Mouse (Mus musculus) right cerebral cortex, postnatal 10 days (tissue): Measurements from ENCODE around the gene Hnrnpa3.
A peak's percentile ranks its signal among the peaks of the same experiment; 100 is the strongest.
"Not testable (repeated sequence)": the region's sequence is repeated elsewhere in the genome, so short reads cannot be mapped to it uniquely, and the experiment has no call there.

Experiments
- DNase-seq, 2 experiments: peaks; one replicate each; pipeline ENCODE4 v3.0.0; 2021; ENCODE audit warnings: low spot score in 2 of 2

The Hnrnpa3 gene

DNA sequence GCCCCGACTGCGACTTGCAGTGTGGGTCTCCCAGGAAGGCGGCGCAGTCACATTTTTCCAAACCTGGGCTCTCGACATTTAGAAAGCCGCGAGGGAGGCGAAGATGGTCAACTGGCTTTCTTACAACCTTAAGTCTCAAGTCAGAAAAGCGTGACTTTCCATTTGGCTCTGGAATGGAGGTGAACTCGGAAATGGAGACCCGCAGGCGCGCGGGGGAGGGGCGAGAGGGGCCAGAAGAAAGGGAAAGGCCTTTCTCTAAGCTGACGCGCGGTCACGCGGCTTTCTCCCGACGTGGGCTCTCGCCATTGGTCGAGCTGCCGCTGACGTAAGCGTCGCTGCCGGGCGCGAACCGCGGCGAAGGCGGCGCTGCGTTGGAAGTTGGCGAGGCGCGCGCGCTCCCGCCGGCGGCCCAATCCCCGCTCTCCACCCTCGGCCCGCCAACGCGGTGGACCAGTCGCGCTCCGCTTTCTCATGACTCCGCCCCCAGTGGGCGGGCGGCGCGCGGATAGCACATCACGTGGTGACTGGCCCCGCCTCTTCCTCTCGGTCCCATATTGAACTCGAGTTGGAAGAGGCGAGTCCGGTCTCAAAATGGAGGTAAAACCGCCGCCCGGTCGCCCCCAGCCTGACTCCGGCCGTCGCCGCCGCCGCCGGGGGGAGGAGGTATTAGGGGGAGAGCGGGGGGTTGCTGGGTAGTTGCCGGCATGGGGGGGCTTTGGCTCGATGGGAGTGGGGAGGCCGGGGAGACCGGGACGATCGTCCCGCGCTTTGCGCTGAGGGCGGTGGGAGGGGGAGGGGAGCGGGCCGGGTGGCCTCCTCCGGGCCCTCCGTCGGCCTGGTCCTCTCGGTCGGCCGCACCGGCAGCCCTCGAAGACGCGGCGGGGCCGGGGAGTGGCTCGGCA is at the start of gene Hnrnpa3:
Hnrnpa3 (plus strand) TSS at position 535 of the 902 bp plus-strand sequence.
- peak; percentile 99 for DNase-seq

DNA sequence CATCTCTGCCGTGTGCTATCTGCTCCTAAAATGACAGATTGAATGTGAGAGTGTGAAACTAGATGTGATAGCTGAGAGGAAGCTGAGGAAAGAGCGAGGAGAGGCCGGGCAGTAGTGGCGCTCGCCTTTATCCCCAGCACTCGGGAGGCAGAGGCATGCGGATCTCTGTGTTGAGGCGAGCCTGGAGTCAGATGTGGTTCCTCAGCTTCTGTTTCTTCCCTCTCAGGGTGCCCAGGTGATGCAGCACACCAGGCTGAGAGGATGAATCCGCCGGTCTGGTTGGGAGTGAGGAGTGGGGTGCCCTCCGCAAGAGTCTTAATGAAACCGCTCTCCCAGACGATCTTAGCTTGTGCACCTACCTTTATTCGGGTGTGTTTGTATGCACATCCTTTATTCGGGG is 49.1 kb upstream of the Hnrnpa3 start:
- DNase-seq: no peak

DNA sequence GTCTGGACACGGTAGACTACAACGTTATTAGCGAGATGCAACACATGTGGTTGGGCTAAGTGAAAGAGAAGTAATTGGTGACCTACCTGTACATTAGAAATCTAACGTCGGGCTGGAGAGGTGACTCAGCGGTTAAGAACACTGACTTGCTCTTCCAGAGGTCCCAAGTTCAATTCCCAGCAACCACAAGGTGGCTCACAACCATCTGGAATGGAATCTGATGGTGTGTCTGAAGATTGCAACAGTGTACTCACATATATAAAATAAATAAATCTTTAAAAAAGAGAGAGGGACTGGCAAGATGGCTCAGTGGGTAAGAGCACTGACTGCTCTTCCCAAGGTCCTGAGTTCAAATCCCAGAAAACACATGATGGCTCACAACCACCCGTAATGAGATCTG is 48.5 kb upstream of the Hnrnpa3 start:
- not testable (repeated sequence) for DNase-seq

DNA sequence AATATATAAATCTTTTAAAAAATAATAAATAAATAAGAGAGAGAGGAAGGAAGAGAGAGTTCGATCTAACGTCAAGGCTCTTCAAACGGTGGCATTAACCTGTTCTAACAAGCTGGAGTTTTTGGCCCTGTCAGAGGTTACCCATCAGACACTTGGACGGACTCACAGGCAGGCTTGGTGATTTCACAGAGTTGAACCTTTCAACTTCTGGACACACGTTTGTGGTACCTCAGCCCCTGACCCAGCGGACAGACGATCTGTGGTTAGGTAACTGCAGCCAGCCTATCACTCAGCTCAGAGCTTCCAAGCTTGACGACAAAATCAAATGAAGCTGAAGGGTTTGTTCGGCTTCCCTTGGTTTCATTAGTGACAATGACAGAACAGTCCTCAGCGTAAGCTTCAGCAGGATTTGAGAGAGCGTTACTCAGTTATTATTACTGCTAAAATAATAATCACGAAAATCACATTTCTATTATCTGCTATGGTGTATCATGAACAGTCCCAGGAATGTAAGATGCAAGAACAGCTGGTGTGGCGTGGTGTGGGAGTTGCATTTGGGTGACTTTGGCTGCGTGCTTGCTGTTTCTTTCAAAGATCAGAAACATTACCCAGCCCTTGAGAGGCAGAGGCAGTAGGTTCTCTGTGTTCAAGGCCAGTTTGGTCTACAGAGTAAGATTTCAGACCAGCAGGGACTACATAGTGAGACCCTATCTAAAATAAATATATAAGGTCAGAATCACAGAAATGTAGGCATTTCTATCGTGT is 47.8 kb upstream of the Hnrnpa3 start:
- no peak for DNase-seq

DNA sequence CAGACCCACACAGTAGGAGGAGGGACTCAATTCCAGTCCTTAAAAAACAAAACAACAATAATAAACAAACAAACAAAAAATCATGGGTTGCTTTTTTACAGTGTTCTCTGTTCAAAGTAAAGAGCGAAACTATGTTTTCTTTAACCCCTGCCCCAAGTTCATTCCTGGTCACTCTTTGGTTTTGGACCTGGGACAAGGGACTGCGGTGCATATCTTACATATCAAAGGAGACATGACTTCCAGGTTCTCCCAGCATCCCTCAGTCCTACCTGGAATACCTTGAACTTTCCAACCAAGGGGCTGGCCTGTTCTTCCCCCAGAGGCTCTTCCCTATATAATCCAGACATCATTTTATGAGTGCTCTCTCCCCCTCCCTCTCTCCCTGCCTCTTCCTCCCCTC is 47.1 kb upstream of the Hnrnpa3 start:
- no peak for DNase-seq

DNA sequence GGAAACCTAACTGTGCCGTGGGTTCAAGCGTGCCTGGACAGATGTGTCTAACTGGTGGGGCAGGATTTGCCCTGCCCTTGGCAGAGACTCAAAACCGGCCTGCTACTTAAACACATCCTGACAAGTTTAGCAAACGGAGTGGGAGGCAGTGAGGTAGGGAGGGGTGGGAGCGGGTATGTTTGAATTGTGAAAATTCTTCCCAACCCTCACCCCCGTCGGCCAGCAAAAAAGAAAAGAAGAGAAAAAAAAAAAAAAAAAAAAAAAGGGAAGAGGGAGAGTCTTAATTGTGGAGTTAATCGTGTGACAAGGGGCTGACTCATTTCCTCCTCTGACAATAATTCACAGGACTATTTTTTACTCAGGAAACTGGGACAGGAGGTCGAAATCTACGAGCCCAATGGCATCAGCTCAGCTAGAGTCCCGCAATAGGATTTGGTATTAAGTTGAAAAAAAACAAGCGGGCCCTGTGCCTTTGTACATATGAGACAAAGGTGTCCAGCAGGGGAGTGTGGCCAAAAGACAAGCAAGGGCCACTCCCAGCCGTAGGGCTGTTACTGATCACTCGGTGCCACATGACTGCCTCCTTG is 46.0 kb upstream of the Hnrnpa3 start:
- no peak for DNase-seq

DNA sequence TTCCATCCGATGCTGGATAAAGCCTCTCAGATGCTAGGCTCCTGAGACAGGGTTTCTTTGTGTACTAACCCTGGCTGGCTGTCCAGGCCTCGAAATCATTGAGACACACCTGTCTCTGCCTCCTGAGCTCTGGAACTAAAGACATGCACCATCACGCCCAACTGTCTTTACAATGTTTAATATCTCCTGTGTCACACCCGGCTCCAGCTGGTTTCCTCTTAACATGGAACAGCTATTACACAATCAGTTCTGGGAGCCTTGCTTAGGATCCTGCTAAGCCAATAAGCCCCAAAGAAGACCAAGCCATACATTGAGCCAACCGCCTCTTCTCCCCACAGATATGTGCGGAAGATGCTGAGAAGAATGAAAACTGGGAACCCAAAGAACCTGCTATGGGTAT is 44.5 kb upstream of the Hnrnpa3 start:
- DNase-seq: no peak

DNA sequence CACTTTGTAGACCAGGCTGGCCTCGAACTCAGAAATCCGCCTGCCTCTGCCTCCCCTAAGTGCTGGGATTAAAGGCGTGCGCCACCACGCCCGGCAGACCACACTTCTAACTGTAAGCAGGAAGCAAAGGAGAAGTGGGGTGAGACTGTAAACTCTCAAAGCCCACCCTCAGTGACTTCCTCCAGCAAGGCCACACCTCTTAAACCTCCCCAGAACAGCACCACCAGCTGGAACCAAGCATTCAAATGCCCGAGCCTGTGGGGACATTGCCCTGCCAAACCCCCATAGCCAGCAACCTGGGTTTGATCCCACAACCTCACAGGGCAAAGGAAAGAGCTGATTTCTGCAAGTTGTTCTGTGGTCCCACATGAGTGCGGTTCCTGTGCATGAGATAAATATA is 42.1 kb upstream of the Hnrnpa3 start:
- no peak for DNase-seq

DNA sequence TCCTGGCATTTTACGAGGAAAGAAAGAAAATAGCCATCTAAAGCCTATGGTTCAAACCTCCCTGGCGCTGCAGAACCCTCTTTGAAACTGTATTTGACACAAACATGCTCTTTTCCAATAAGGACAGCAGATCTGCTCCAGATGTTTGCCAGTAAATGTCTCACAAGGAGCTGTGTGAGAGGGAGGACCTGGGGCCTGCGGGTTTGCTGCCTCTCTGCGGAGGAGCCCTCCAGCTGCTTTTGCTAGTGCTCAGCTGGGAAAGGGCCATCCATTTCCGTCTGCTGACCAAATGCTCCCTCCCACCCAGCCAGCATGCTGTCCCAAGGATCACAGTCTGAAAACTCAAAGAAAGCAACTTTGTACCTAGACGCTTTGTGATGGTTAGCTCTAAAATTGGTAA is 40.3 kb upstream of the Hnrnpa3 start:
- DNase-seq: no peak

DNA sequence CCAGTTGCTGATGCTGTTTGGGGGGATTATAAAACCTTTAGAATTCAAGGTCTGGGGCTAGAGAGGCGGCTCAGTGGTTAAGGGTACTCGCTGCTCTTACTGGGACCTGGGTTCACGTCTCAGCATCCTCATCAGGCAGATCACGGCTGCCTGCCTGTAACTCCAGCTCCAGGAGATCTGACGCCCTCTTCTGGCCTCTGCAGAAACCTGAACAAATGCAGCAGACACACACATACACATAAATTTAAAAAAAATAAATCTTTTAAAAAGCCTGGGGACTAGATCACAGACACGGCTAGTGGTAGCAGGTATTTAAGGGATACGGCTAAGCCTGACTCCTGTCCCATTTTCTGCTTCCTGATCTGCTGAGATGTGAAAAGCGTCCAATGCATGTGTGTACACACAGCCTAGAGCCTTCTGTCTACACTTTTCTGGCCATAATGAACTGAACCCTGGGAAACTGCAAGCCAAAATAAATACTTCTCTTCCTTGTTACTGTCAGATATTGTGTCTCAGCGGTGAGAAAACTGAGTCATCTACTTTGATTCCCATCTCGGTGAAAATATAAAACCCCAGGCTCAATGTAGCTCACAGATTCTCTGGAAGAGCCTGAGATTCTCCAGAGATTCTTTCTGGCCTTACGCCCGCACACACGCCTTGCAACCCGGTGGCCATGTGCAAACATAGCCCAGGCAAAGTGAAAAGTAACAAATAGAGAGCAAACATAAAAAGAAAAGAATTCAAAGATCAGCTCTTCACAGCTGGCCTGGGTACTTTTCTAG is 37.0 kb upstream of the Hnrnpa3 start:
- no peak for DNase-seq

DNA sequence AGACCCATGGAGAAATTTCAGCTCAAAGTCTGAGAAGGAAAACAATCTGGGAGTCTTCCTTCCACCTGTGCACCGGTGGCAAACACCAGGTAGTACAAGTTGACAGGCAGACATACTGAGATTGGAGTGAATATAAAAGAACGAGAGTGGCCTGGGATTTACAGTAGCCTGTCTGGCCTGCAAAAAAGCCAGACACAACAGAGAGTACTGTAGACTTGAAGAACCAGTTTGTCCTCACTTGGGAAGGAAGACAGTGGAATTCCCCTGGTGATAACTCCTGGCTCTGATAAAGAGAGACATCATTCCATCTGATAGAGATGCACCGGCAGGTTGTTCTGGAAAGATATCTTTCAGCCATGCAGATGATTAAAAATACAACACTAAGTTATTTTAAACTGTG is 34.0 kb upstream of the Hnrnpa3 start:
- no peak for DNase-seq

DNA sequence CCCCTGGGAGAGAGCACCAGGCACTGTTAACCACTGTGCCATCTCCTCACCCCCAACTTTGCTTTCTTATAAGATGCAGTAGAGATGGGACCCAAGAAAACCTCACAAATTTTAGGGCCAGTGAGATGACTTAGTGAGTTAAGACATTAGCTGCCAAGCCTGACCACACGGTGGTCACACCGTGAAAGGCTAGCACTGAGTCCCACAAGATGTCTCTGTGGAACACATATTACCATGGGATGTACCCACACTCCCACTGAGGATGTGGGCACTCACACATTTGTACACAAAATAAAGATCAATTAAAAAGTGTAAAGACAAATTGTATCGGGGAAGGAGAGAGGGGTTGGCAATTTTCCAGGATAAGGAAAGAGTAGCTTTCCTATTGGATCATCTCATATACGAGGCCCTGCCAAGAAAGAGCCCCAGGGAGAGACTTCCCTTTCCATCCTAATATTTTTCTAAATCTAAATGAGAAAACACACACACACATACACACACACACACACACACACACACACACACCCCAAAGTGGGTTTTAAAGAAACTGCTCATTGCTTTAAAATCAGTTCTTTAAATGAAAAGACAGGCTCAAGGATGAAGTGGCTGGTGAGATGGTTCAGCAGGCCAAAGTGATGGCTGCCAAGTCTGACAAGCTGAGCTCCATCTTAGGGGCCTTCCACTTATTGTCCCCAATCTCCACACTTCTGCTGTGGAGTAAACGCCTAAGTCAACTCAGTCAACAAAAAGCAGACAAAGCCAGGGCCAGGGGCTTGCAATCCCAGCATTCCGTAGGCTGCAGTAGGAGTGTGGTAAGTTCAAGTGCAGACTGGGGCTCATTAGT is 32.2 kb upstream of the Hnrnpa3 start:
- DNase-seq: no peak

DNA sequence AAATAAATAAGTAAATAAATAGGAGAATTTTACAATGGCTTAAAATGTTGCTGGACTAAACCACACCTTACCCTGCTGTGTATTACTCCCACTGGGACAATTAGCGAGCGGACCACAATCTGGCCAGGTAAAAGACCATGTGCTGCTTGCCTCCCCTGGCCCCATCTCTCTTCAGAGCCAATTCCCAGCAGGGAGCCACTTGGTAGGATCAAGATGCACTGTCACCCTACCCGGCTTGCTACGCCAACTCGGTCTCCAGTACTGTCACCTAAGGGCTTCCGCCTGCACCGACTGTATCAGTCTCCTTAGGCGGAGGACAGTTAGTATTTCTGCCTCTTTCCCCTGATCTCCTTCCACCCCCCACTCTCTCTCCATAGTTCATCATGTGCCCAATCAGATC is 30.6 kb upstream of the Hnrnpa3 start:
- no peak for DNase-seq

DNA sequence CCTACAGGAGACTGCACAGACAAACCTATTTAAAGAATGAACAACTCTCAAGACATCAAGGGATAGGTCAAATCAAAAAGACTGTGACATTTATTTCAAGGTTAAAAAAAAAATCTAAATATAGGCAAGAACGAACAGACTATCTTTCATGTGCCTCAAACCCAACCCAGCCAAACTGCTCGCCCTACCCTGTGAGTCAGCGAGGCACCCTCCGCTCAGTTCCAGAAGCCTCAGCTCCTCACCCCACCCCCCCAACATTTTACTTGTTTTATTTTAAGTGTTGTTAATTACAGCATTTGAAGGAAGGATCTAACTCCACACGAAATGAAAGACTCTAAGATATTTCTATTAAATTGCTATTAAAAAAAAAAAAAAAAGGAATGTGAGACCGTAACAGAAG is 27.6 kb upstream of the Hnrnpa3 start:
- no peak for DNase-seq

DNA sequence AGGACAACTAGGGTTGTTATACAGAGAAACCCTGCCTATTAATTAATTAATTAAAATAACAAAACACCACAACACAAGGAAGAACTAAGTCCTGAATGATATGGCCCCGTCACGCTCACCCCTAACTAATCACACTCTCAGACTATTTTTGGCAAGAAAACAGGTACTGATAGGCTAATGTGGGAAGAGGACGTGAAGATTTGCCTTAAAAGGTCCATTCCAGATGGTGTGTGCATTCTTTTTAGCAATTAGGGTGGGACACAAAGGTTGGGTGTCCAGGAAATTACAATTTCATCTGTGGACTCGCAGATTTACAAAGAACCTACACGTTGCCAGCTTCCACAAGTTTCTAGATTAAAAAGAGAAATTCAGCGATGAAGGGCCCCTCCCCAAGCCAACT is 27.0 kb upstream of the Hnrnpa3 start:
- DNase-seq: no peak

DNA sequence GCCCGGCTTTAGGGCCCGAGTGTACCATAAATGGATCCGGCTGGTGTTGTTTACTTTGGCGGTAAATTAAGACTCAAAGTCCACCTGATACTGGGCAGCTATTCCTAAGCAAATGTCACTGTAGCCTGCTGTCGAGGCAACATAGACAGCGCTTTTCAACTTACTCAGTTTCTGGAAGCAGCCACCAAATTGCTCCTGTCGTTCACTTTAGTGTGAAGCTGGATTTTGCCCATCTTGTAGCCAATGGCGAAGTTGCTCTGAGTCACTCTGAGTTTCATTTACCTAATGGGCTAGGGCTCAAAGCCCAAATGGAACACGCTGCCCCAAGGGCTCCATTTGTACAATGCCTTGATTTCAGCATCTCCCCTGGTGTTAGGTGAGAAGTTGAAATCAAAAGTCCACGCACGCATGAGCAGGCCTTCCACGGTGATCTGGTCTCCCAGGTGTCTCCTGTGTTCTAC is 26.3 kb upstream of the Hnrnpa3 start:
- no peak for DNase-seq

DNA sequence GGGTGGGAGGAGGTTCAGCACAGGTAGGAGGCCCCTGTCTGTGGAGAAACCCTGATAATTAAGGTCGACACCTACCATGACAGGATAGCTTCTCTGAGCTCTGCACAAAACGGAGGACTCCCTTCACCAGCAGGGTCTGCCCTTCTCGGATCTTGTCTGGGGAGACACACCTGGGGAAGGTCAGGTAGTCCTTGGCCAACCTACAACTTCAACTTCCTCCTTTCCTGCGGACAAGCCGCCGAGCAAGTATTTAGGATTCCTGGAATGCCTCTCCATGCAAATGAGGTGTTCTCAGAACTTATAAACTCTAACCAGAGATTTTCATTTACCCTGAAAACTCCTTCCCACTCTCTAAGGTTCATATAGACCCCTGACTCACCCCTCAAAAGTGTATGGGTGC is 25.7 kb upstream of the Hnrnpa3 start:
- no peak for DNase-seq

DNA sequence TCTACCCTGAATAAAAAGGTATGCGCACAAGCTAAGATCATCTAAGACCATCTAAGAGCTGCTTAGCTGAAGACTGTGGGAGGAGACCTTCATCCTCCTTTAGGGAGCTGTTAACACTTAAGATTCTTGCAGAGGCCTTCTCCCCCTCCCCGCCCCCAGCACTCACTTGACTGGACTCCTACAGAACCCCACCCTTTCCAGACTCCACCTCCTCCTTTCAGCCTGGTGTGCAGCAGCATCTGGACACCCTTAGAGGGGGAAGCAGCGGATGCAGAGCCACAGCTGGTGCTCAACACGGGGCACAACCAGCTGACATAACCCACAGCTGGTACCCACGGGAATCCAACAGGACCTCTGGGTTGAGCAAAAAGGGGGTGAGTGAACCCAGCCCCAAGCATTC is 25.3 kb upstream of the Hnrnpa3 start:
- no peak for DNase-seq

DNA sequence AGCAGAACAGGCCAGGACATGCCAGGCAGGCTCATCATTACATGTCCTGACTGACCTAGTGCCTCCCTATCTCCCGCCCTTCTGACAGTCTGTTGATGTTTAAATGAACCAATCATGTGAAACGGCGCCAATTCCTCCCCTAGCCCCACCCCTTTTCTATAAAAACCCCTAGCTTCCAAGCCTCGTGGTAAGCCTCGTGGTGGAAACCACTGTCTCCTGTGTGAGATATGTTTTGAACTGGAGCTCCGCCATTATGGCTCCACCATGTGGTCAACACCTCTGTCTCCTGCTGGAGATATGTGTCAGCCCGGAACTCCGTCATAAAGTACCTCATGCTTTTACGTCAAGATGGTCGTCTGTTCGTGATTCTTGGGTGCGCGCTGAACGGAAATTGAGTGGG is 24.6 kb upstream of the Hnrnpa3 start:
- not testable (repeated sequence) for DNase-seq

DNA sequence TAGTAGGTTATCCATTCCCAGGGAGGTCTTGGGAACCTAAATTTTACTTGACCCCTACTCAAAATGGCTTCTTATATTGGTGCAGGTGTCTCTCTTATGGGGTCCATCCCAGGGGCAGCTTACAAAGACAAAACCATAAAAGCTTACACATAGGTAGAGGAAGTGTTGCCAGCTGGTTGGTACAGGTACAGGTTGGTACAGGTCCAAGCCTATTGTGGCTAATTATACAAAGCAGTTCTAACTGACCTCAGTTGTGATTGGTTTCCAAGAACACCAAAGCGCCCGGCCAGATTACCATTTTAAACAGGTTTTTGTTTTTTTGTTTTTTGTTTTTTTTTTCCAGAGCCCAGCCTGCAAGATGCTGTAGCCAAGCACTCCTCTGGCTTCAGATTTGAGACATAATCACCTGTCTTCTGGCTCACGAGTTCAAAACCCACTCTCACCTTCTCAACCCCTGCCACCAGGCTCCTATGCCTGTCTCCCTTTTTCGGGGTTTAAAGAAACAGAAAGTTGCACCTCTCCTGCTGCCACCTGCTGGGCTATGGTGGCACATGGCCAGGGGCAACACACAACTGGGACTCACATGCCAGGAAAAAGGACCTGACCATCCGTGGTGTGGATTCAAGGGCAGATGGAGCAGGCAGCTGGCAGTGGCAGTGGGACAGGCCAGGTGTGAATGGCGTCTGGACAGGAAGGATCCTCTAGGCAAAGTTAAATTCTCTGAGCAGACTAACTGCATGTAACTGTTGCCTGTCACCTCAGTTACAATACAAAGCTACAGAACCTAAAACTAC is 22.6 kb upstream of the Hnrnpa3 start:
- no peak for DNase-seq
